Mouse (Mus musculus): ENCODE results near the gene Apoo. TPM values are rescaled to one million over a fixed set of nuclear protein-coding genes. Genes with fewer than 3 reads are reported as not detected.
"Not testable (repeated sequence)": the region's sequence is repeated elsewhere in the genome, so short reads cannot be mapped to it uniquely, and the experiment has no call there.

Gene Apoo
- 65.0 and 69.9 TPM in 2 replicates for polyA plus RNA-seq (2014; fragmentation: Nextera tagmentation; extraction: Ambion mirVana)

DNA sequence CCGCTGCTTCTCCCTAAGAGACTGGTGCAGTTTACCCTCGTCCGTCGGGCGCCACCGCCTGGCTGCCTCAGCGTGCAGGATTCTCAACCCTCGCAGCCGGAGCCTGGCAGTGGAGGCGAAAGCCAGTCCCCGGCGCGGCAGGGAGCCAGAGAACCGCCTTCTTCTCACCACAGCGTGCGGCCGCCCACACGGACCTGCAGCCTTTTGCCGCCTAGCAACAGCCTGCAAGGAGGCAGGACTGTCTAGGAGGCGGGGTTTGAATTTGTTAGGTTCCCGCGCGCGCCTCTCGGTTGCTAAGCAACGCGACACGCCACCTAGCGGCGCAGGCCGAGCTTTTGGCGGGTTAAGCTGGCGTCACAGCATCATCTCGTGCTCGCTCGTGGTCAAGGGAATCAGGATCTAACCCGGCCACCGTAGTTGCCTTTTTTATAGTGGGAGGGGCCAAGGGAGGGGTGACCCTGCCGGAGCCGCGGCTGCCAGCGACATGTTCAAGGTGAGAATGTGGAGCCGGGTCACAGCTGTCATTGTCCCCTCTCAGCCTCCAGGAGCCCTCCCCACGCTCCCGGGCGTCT, at the start of gene Apoo, which contains the start of gene Fam90a1b:
TSS of gene Apoo (plus strand) at position 448 of the 572 bp plus-strand sequence.
TSS of gene Fam90a1b (minus strand) at position 108 of the 572 bp plus-strand sequence.
- 11% methylated on average over 40 of the region's 46 CpGs for WGBS
- Histone ChIP-seq H3K27ac (ENCODE audit: low read depth) (peak within 1 kb of the TSS; percentile 58; the same call in 1 of the 2 replicates), H3K9me3 (ENCODE audit: low read depth, low read length) (no peaks in the 10 kb centered on the region), H3K27me3 (ENCODE audit: insufficient read depth, low read length) (peaks cover 44% of the 10 kb centered on the region), H3K9ac (peak within 1 kb of the TSS; percentile 54), H3K36me3 (ENCODE audit: insufficient read depth) (no peaks in the 10 kb centered on the region), H3K4me1 (ENCODE audit: insufficient read depth) (no peaks in the 10 kb centered on the region), H3K4me2 (peak within 1 kb of the TSS; percentile 54), H3K4me3 (ENCODE audit: low read depth, low read length) (peak within 1 kb of the TSS; percentile 55)
- DNase-seq, result peak; percentile 98
- TF ChIP-seq CTCF (IDR thresholded peaks at IDR 0.05; ENCODE audit: low read depth), result peak; percentile 75
- ATAC-seq (ENCODE audit: insufficient read depth), result peak; percentile 99

DNA sequence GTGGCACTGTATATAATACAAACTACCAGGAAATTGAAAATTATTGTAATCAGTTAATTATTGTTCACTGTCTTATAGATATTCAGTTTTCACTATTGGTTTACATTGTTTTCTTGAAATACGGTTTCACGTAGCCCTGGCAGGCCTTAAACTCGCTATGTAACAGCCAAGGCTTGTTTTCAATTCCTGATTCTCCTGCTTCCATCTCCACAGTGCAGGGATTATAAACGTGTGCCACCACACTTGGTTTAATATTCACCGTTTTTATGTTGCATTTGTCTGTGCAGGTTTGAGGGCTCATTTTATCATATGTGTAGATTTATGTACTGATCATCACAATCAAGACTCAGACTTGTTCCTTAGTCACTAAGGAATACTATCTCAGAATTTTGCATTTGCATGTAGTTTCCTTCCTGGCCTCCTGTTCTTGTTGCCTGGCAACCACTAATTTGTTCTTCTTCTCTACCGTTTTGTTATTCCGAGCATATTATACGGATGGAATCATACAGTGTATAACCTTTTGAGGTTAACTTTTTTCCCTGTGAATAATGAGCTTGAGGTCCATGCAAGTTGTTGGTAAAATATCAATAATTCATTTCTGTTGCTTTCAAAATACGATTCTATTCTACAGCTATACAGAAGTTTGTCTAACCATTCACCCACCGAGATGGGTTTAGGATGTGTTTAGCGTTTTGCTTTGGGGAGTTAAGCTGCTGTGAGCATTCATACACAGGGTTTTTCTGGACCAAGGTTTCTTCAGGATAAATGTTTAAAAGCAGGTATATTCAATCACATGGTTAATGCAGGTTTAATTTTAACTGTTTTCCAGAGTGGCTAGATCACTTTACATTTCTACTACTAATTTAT, 45.6 kb upstream of the Apoo start:
- no peaks in the 10 kb centered on the region for H3K36me3 ChIP-seq (ENCODE audit: insufficient read depth)
- 78% methylated on average over 11 of the region's 11 CpGs for WGBS

GRCm38 (mm10) chrX:94343638-94344037, 23.3 kb upstream of the Apoo start:
- not testable (repeated sequence) for DNase-seq; H3K9ac ChIP-seq; H3K36me3 ChIP-seq (ENCODE audit: insufficient read depth); H3K9me3 ChIP-seq (ENCODE audit: low read depth, low read length); ATAC-seq (ENCODE audit: insufficient read depth); H3K27me3 ChIP-seq (ENCODE audit: insufficient read depth, low read length); H3K27ac ChIP-seq (ENCODE audit: low read depth); H3K4me2 ChIP-seq; H3K4me1 ChIP-seq (ENCODE audit: insufficient read depth); H3K4me3 ChIP-seq (ENCODE audit: low read depth, low read length)
- 95% methylated on average over 3 of the region's 4 CpGs for WGBS

More for the DNA sequence above, 45.6 kb upstream of the Apoo start:
- H3K9ac ChIP-seq, result no peak overlapping the region
- no peak overlapping the region for H3K27ac ChIP-seq (ENCODE audit: low read depth)
- ATAC-seq (ENCODE audit: insufficient read depth) (no peak), DNase-seq (no peak)
- H3K9me3 ChIP-seq (ENCODE audit: low read depth, low read length), result no peaks in the 10 kb centered on the region
- no peaks in the 10 kb centered on the region for H3K4me1 ChIP-seq (ENCODE audit: insufficient read depth)
- peaks cover 7% of the 10 kb centered on the region; the same call in 1 of the 2 replicates for H3K27me3 ChIP-seq (ENCODE audit: insufficient read depth, low read length)
- TF ChIP-seq CTCF (IDR thresholded peaks at IDR 0.05; ENCODE audit: low read depth), result no peak
- no peak overlapping the region for H3K4me3 ChIP-seq (ENCODE audit: low read depth, low read length)
- no peak overlapping the region for H3K4me2 ChIP-seq

DNA sequence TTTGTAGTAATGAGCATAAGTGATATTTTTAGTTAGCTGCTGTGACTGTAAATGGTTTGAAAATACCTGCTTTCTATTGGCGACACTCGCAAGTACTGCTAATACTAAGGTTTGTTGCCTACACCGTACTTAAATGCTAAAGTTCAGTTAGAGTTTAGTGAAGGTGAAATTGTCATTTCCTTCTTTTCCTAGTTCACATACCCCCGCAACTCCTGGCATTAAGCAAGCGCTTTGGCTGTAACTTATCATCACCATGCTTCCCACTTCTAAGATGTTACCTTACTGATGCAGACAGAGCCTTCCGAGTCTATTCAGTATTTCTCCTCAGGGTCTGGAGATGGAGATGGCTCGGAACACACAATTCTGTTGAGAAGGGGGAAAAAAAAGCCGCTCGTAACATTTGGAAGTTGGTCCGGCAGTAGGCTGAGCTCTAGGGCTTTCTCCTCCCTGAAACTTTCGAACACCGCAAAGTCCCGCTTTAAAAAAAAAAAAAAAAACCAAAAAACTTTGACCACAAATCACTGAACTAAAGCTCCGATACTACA, 1.5 kb upstream of the Apoo start:
- WGBS, result 18% methylated on average over 14 of the region's 14 CpGs
- H3K36me3 ChIP-seq (ENCODE audit: insufficient read depth), result no peaks in the 10 kb centered on the region
- DNase-seq (peak; percentile 23), ATAC-seq (ENCODE audit: insufficient read depth) (no peak)
- no peak overlapping the region for H3K9ac ChIP-seq
- no peaks in the 10 kb centered on the region for H3K4me1 ChIP-seq (ENCODE audit: insufficient read depth)
- no peak for TF ChIP-seq CTCF (IDR thresholded peaks at IDR 0.05; ENCODE audit: low read depth)
- H3K27ac ChIP-seq (ENCODE audit: low read depth), result no peak overlapping the region
- peaks cover 47% of the 10 kb centered on the region for H3K27me3 ChIP-seq (ENCODE audit: insufficient read depth, low read length)
- H3K4me3 ChIP-seq (ENCODE audit: low read depth, low read length), result no peak overlapping the region
- H3K4me2 ChIP-seq, result peak overlapping the region; percentile 54; the same call in 1 of the 2 replicates
- H3K9me3 ChIP-seq (ENCODE audit: low read depth, low read length), result no peaks in the 10 kb centered on the region

- Histone ChIP-seq H3K27ac (ENCODE audit: low read depth) (no peak overlapping the region), H3K4me3 (ENCODE audit: low read depth, low read length) (peak overlapping the region; percentile 55), H3K27me3 (ENCODE audit: insufficient read depth, low read length) (peaks cover 44% of the 10 kb centered on the region), H3K36me3 (ENCODE audit: insufficient read depth) (no peaks in the 10 kb centered on the region), H3K9me3 (ENCODE audit: low read depth, low read length) (no peaks in the 10 kb centered on the region), H3K9ac (no peak overlapping the region), H3K4me2 (peak overlapping the region; percentile 54), H3K4me1 (ENCODE audit: insufficient read depth) (no peaks in the 10 kb centered on the region)
- 20% methylated on average over 16 of the region's 16 CpGs for WGBS
- no peak for TF ChIP-seq CTCF (IDR thresholded peaks at IDR 0.05; ENCODE audit: low read depth)
- ATAC-seq (ENCODE audit: insufficient read depth), result no peak
- peak; percentile 40 for DNase-seq
Observed at GRCm38 (mm10) chrX:94366029-94366428, 888 bp upstream of the Apoo start.

GRCm38 (mm10) chrX:94367248-94367647, 331 bp downstream of the Apoo start:
- WGBS, result 7% methylated on average over 17 of the region's 17 CpGs
- H3K36me3 ChIP-seq (ENCODE audit: insufficient read depth), result no peaks in the 10 kb centered on the region
- no peaks in the 10 kb centered on the region for H3K9me3 ChIP-seq (ENCODE audit: low read depth, low read length)
- no peak for TF ChIP-seq CTCF (IDR thresholded peaks at IDR 0.05; ENCODE audit: low read depth)
- DNase-seq (no peak), ATAC-seq (ENCODE audit: insufficient read depth) (peak; percentile 36)
- no peaks in the 10 kb centered on the region for H3K4me1 ChIP-seq (ENCODE audit: insufficient read depth)
- H3K27ac ChIP-seq (ENCODE audit: low read depth), result peak overlapping the region; percentile 58; the same call in 1 of the 2 replicates
- peak overlapping the region; percentile 55 for H3K4me3 ChIP-seq (ENCODE audit: low read depth, low read length)
- H3K4me2 ChIP-seq, result peak overlapping the region; percentile 49
- peak overlapping the region; percentile 54 for H3K9ac ChIP-seq
- peaks cover 44% of the 10 kb centered on the region for H3K27me3 ChIP-seq (ENCODE audit: insufficient read depth, low read length)

GRCm38 (mm10) chrX:94378734-94379133, 11.8 kb downstream of the Apoo start:
- no peak overlapping the region for H3K4me3 ChIP-seq (ENCODE audit: low read depth, low read length)
- H3K4me2 ChIP-seq, result no peak overlapping the region
- DNase-seq (no peak), ATAC-seq (ENCODE audit: insufficient read depth) (no peak)
- TF ChIP-seq CTCF (IDR thresholded peaks at IDR 0.05; ENCODE audit: low read depth), result no peak
- no peaks in the 10 kb centered on the region for H3K9me3 ChIP-seq (ENCODE audit: low read depth, low read length)
- H3K4me1 ChIP-seq (ENCODE audit: insufficient read depth), result no peaks in the 10 kb centered on the region
- H3K27me3 ChIP-seq (ENCODE audit: insufficient read depth, low read length), result no peaks in the 10 kb centered on the region; the same call in 1 of the 2 replicates
- no peak overlapping the region for H3K9ac ChIP-seq
- H3K27ac ChIP-seq (ENCODE audit: low read depth), result no peak overlapping the region
- WGBS, result 84% methylated on average over 5 of the region's 5 CpGs
- H3K36me3 ChIP-seq (ENCODE audit: insufficient read depth), result peaks cover 3% of the 10 kb centered on the region; the same call in 1 of the 2 replicates
